Mouse (Mus musculus) retina, adult 2 months (tissue): ENCODE results near the gene Olfr1224-ps1.
"Not testable (repeated sequence)": the region's sequence is repeated elsewhere in the genome, so short reads cannot be mapped to it uniquely, and the experiment has no call there.

Experiments
- DNase-seq: peaks from one replicate; pipeline ENCODE4 v3.0.0-alpha.2; 2012; ENCODE audit warnings: low read depth, low spot score

Olfr1224-ps1 gene

GRCm38 (mm10) chr2:89163991-89164390 is at the start of gene Olfr1224-ps1:
TSS of gene Olfr1224-ps1 (minus strand) at chr2:89164091.
- not testable (repeated sequence) for DNase-seq

- no peak for DNase-seq
Observed at GRCm38 (mm10) chr2:89199948-89200347, 36.1 kb upstream of the Olfr1224-ps1 start, which contains the start of gene Olfr1226. TSS of gene Olfr1226 (minus strand) at chr2:89200048.

GRCm38 (mm10) chr2:89196325-89196982 is 32.6 kb upstream of the Olfr1224-ps1 start:
- DNase-seq, result no peak

- no peak for DNase-seq
Observed at GRCm38 (mm10) chr2:89174569-89174968, 10.7 kb upstream of the Olfr1224-ps1 start, which contains the start of gene Olfr1225. TSS of gene Olfr1225 (minus strand) at chr2:89174669.

- not testable (repeated sequence) for DNase-seq
Observed at GRCm38 (mm10) chr2:89164711-89165110, 820 bp upstream of the Olfr1224-ps1 start.

- no peak for DNase-seq
Observed at GRCm38 (mm10) chr2:89151460-89151859, 12.4 kb downstream of the Olfr1224-ps1 start, which contains the start of gene Olfr1223. TSS of gene Olfr1223 (minus strand) at chr2:89151560.

GRCm38 (mm10) chr2:89132954-89133353 is 30.9 kb downstream of the Olfr1224-ps1 start, which contains the start of gene Olfr1222:
TSS of gene Olfr1222 (minus strand) at chr2:89133054.
- no peak for DNase-seq

GRCm38 (mm10) chr2:89117183-89117582 is 46.7 kb downstream of the Olfr1224-ps1 start, which contains the start of gene Olfr1221:
TSS of gene Olfr1221 (minus strand) at chr2:89117283.
- DNase-seq, result no peak

- no peak for DNase-seq
Observed at GRCm38 (mm10) chr2:89106735-89107134, 57.2 kb downstream of the Olfr1224-ps1 start, which contains the start of gene Olfr1220. TSS of gene Olfr1220 (minus strand) at chr2:89106835.

GRCm38 (mm10) chr2:89105651-89106050 is 58.2 kb downstream of the Olfr1224-ps1 start:
- DNase-seq, result no peak
